Mouse (Mus musculus) small intestine, adult 2 months (tissue): Measurements from ENCODE around the gene Gm11214. TPM values are rescaled to one million over a fixed set of nuclear protein-coding genes. Genes with fewer than 3 reads are reported as not detected.

Source experiments
- H3K27ac ChIP-seq: fragments of 200-500 bp; 2 replicates; pipeline ENCODE4 v1.5.1; 2012; ENCODE audit warnings: low read depth, low read length, control low read depth, inconsistent platforms; ENCODE audit not compliant: insufficient read depth
- H3K27me3 ChIP-seq: fragments of 200-500 bp; 2 replicates; pipeline ENCODE4 v1.6.1; 2012; ENCODE audit warnings: mild to moderate bottlenecking, moderate library complexity, low read length, inconsistent platforms; ENCODE audit not compliant: control insufficient read depth, insufficient read depth
- H3K36me3 ChIP-seq: fragments of 200-500 bp; 2 replicates; pipeline ENCODE4 v1.6.1; 2012; ENCODE audit warnings: mild to moderate bottlenecking, low read length, control low read depth, inconsistent platforms; ENCODE audit not compliant: control insufficient read depth, insufficient read depth
- H3K4me1 ChIP-seq: fragments of 200-500 bp; 2 replicates; pipeline ENCODE4 v1.6.1; 2012; ENCODE audit warnings: low read length, inconsistent platforms, mixed read lengths; ENCODE audit not compliant: control insufficient read depth, insufficient read depth, insufficient read length
- H3K4me3 ChIP-seq: fragments of 200-500 bp; 2 replicates; pipeline ENCODE4 v1.5.1; 2012; ENCODE audit warnings: low read depth, mild to moderate bottlenecking, control low read depth, inconsistent platforms, low read length, moderate library complexity
- CTCF ChIP-seq: fragments of 200-500 bp; IDR thresholded peaks from 2 replicates; pipeline ENCODE4 v1.5.1; 2012; ENCODE audit warnings: low read depth, mild to moderate bottlenecking, control low read depth, inconsistent platforms, low read length, moderate library complexity, mixed read lengths; ENCODE audit not compliant: insufficient replicate concordance, insufficient read length; ENCODE audit errors: extremely low read depth
- POLR2A ChIP-seq: fragments of 200-500 bp; IDR thresholded peaks from 2 replicates; pipeline ENCODE4 v1.6.1; 2012; ENCODE audit warnings: low read depth, mild to moderate bottlenecking, control low read depth, inconsistent platforms, low read length, moderate library complexity
- WGBS: fragments of 180-500 bp; shearing (Covaris S2); methylation state at CpG from one replicate; pipeline ENCODE4 v1.1.7; 2018; 5-methylcytosine and 5-hydroxymethylcytosine counted together
- polyA plus RNA-seq: library from polyadenylated mRNA; depleted of rRNA; stranded (reverse); fragments of >200 nt; gene quantifications from 2 replicates; pipeline ENCODE4 v1.2.3, GENCODE M21; 2012; rRNA removed

Gm11214 gene
- polyA plus RNA-seq, 1 experiment, result not detected

DNA sequence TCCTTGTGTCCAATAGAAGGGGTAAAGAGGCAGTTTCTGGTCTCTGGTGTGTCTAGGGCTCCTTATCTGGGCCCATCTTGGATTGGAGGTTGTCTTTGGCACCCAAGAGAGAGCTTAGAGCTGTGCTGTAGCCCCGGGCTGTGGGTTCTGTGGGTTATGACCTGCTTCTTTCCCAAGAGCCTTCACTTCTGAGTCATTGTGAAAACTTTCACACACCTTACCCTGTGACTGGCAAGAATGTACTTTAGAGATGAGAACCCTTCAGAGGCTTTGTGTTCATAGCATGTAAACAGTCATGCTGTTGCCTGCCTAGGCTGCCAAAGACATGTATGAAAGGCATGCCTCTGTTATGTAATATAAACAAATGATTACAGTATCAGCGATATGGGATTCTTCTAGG is 23.3 kb downstream of the Gm11214 start:
- TF ChIP-seq CTCF, result no peak
- TF ChIP-seq POLR2A, result no peak
- WGBS, result 70% methylated on average over 2 of the region's 2 CpGs
- Histone ChIP-seq H3K27ac (no peak overlapping the region), H3K4me1 (no peaks in the 10 kb centered on the region), H3K4me3 (no peak overlapping the region), H3K36me3 (no peaks in the 10 kb centered on the region), H3K27me3 (no peaks in the 10 kb centered on the region)

DNA sequence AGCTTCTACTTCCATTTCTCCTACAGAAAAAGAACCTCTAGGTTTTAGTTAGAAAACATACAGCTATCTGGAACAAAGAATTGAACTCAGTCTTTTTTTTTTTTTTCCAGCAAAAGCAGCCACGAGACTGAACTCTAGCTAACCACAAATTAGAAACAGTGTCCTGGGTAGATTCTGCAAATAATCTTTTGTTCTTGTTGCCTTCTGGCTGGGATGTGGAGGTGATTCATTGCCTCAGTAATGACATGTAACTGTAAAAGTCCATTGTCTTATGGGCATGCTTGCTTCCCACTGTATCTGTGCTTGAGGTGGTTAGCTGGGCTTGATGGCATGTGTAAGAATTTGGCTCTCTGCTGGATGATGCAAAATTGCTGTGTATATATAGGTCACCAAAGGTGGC is 24.6 kb downstream of the Gm11214 start:
- Histone ChIP-seq H3K4me1 (no peaks in the 10 kb centered on the region), H3K27ac (no peak overlapping the region), H3K4me3 (no peak overlapping the region), H3K36me3 (no peaks in the 10 kb centered on the region), H3K27me3 (no peaks in the 10 kb centered on the region)
- 68% methylated on average over 1 of the region's 1 CpGs for WGBS
- no peak for TF ChIP-seq CTCF
- TF ChIP-seq POLR2A, result no peak

DNA sequence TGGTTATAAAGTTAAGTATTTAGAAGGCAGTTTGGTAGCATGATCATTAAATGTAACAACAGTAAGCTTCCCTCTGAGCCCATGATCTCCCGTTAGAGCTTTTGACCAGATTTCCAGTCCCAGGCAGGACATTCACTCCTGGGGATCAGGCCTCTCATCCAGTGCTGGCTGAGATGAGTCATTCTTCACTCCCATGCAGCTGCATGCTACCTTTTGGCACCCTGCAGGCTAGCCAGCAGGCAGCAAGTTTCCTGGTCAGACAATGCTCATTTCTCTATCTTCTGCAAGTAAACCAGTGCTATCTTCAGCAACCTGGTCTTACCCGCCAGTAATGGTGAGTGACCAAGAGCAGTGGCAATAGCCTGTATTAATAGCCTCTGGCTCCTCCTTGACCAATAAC is 30.0 kb downstream of the Gm11214 start:
- Histone ChIP-seq H3K27ac (no peak overlapping the region), H3K4me1 (peaks cover 4% of the 10 kb centered on the region), H3K27me3 (no peaks in the 10 kb centered on the region), H3K36me3 (no peaks in the 10 kb centered on the region), H3K4me3 (no peak overlapping the region)
- 83% methylated on average over 2 of the region's 2 CpGs for WGBS
- TF ChIP-seq POLR2A (no peak), CTCF (no peak)

DNA sequence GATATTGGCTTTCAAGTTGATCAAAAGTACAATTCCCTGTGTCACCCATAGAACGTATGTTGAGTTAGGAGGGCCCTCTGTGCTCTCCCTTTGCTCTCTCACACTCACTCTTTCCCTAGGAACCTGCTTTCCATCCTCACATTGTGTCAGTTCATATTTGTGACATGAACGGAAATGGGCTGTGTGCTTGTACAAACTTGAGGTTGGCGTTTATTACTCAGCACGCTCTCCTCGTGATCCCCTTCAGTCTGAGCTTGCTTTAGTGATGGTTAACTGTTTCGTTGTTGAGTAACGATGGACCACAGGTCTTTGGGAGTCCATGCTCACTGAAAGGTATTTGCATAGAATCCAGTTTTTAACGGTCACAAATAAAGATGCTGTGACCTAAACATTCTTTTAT is 36.1 kb downstream of the Gm11214 start:
- Histone ChIP-seq H3K27ac (no peak overlapping the region), H3K4me1 (peaks cover 15% of the 10 kb centered on the region), H3K4me3 (no peak overlapping the region), H3K27me3 (no peaks in the 10 kb centered on the region), H3K36me3 (no peaks in the 10 kb centered on the region)
- TF ChIP-seq POLR2A, result no peak
- no peak for TF ChIP-seq CTCF
- 84% methylated on average over 8 of the region's 8 CpGs for WGBS

DNA sequence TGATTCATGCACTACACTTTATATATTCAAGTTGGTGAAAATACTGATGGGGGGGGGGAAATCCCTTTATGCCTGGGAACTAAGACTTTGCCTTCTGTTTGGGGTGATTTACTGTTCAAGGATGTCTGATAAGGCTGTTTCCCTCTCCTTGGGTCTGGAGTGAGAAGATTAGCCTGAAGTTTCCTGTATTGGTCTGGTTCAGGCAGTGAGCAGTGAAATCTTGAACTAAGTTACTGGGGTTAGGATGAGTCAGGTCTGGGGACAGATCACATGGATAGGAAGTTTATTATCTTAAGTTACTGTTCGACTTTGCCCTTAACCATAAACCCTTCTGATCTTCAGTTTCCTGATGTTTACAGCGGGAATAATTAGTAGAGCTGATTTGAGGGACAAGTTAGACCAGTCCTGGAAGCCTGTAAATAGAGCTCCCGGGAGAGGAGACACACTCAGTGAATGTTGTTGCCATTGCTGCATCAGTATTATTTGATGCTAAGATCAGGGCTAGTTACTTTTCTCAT is 37.6 kb downstream of the Gm11214 start:
- Histone ChIP-seq H3K27ac (peak overlapping the region; percentile 75), H3K36me3 (no peaks in the 10 kb centered on the region), H3K27me3 (no peaks in the 10 kb centered on the region), H3K4me3 (no peak overlapping the region), H3K4me1 (peaks cover 15% of the 10 kb centered on the region)
- TF ChIP-seq CTCF, result no peak
- TF ChIP-seq POLR2A, result no peak
- WGBS, result 14% methylated on average over 3 of the region's 3 CpGs

DNA sequence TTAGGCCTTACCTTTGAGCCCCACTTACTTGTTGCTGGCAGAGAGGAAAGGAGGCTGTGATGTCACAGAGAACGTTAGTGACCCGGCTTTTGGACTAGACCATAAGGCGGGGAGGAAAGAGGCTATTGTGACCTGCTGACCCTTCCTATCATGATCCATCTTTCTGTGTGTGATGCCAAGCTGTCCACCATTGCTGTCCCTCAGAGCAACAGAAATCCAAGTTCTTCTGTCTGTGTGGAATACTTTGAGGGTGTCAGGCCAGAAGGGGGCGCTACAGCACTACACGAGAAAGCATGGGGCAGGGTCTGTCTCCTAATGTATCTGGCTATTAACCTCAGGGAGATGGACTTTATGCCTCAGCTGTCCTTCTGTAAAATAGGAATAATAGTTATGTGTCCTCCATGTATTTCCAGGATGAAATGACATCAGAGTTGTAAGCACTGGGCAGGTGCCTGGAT is 40.8 kb downstream of the Gm11214 start, which contains the start of gene Tex48:
Tex48 (minus strand) TSS at position 51 of the 458 bp plus-strand sequence.
- no peak within 1 kb of the TSS for H3K27ac ChIP-seq
- peaks cover 11% of the 10 kb centered on the region; the same call in 1 of the 2 replicates for H3K4me1 ChIP-seq
- TF ChIP-seq POLR2A (no peak), CTCF (peak; percentile 65; the same call in 1 of the 2 replicates)
- 45% methylated on average over 5 of the region's 5 CpGs for WGBS
- no peak within 1 kb of the TSS for H3K4me3 ChIP-seq
- no peaks in the 10 kb centered on the region for H3K27me3 ChIP-seq
- H3K36me3 ChIP-seq, result no peaks in the 10 kb centered on the region

DNA sequence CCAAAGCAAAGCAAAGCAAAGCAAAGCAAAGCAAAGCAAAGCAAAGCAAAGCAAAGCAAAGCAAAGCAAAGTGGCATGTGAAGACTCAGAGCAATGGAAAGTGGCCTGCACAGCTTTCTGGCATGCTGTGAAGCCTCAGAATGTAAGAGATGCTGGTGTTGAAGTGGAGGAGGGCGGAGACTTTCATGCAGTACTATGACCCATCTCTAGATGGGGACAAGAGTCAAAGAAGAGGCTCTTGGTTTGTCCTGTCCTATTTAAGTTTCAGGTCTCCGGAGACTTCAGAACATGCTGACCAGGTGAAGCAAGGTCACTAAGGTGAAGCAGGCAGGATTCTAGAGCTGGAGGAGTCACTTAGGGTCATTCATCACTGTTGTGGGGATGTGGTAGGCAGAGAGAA is 41.3 kb downstream of the Gm11214 start:
- Histone ChIP-seq H3K36me3 (no peaks in the 10 kb centered on the region), H3K27me3 (no peaks in the 10 kb centered on the region), H3K4me1 (peaks cover 11% of the 10 kb centered on the region; the same call in 1 of the 2 replicates), H3K27ac (no peak overlapping the region), H3K4me3 (no peak overlapping the region)
- WGBS, result 67% methylated on average over 2 of the region's 2 CpGs
- no peak for TF ChIP-seq POLR2A
- TF ChIP-seq CTCF, result no peak

Other genes with a start within 250 kb of the Gm11214 start
- gene Whrn, start 167.4 kb downstream of the Gm11214 start, polyA plus RNA-seq, result 14.0 and 20.2 TPM in 2 replicates
- 9.7 and 19.5 TPM in 2 replicates for gene Atp6v1g1, start 118.6 kb downstream of the Gm11214 start, polyA plus RNA-seq
- 6.7 and 10.8 TPM in 2 replicates for gene Tmem268, start 104.6 kb downstream of the Gm11214 start, polyA plus RNA-seq
- not detected in 2 replicates for gene Gm11213, start 58.1 kb downstream of the Gm11214 start, polyA plus RNA-seq
- gene Tex48, start 41.0 kb downstream of the Gm11214 start, polyA plus RNA-seq, result not detected in 2 replicates
- gene Tnfsf15, start 81.7 kb upstream of the Gm11214 start, polyA plus RNA-seq, result 0.04 and 0.25 TPM in 2 replicates
- 0.06 and 0.13 TPM in 2 replicates for gene Tnfsf8, start 198.0 kb upstream of the Gm11214 start, polyA plus RNA-seq